Mouse (Mus musculus) heart, postnatal 14 days (tissue): Measurements from ENCODE around the gene Yipf4. TPM values are rescaled to one million over a fixed set of nuclear protein-coding genes. Genes with fewer than 3 reads are reported as not detected.
A peak's percentile ranks its signal among the peaks of the same experiment; 100 is the strongest.

Experiments
- DNase-seq, 2 experiments: peaks; one replicate each; pipeline ENCODE4 v3.0.0; 2021 to 2022
- intact Hi-C: fragments of 180-260 bp; cut with DNase I; formaldehyde crosslinking; loops from one replicate; pipeline ENCODE4 v1.15.1; 2025
- total RNA-seq, 2 experiments: library from RNA; stranded (reverse); gene quantifications; 2 replicates each; pipeline ENCODE4 v1.2.3; 2021

The Yipf4 gene
- total RNA-seq, 2 experiments from 2014 or later = 70.1 to 76.6 TPM

GRCm38 (mm10) chr17:74512308-74512707 lies 23.0 kb downstream of the Yipf4 start:
- intact Hi-C loops = no loop called here
- DNase-seq = no peak

- no peak for DNase-seq
- intact Hi-C loops = no loop called here
Observed at GRCm38 (mm10) chr17:74522797-74523723, 33.8 kb downstream of the Yipf4 start.

GRCm38 (mm10) chr17:74526117-74526516 lies 36.8 kb downstream of the Yipf4 start:
- DNase-seq = no peak
- intact Hi-C loops = loop anchor here (5.0 kb wide), 1 partner anchor 189 kb away; the partner anchor contains the start of gene Spast

GRCm38 (mm10) chr17:74526806-74527653 lies 37.7 kb downstream of the Yipf4 start:
- DNase-seq = no peak

GRCm38 (mm10) chr17:74527729-74528607 lies 38.7 kb downstream of the Yipf4 start, which contains the start of gene Birc6:
TSS of gene Birc6 (plus strand) at chr17:74528295.
- DNase-seq = peak; percentile 100
- intact Hi-C loops = loop anchor here (2.0 to 5.0 kb wide), 2 partner anchors 39 to 191 kb away; partner anchors contain the start of genes Spast and Yipf4

More at GRCm38 (mm10) chr17:74526806-74527653, 37.7 kb downstream of the Yipf4 start:
- intact Hi-C loops = loop anchor here (5.0 kb wide), 1 partner anchor 190 kb away; the partner anchor contains the start of gene Spast

- intact Hi-C loops = loop anchor here (2.0 to 5.0 kb wide), 2 partner anchors 40 to 192 kb away; partner anchors contain the start of genes Spast and Yipf4
- DNase-seq = peak in 1 of 2 experiments; percentile 30
Observed at GRCm38 (mm10) chr17:74528648-74529532, 39.6 kb downstream of the Yipf4 start.

- DNase-seq = no peak
- intact Hi-C loops = loop anchor here (2.0 to 5.0 kb wide), 2 partner anchors 41 to 192 kb away; partner anchors contain the start of genes Spast and Yipf4
Observed at GRCm38 (mm10) chr17:74529533-74529824, 40.2 kb downstream of the Yipf4 start.

- intact Hi-C loops = no loop called here
Observed at GRCm38 (mm10) chr17:74534971-74535370, 45.7 kb downstream of the Yipf4 start.

GRCm38 (mm10) chr17:74537526-74537925 lies 48.2 kb downstream of the Yipf4 start:
- DNase-seq = no peak
- intact Hi-C loops = no loop called here

More at GRCm38 (mm10) chr17:74534971-74535370, 45.7 kb downstream of the Yipf4 start:
- no peak for DNase-seq

- intact Hi-C loops = no loop called here
- no peak for DNase-seq
Observed at GRCm38 (mm10) chr17:74543615-74544014, 54.3 kb downstream of the Yipf4 start.

Other genes with a start within 250 kb of the Yipf4 start
- gene Memo1, start 194.0 kb upstream of the Yipf4 start, total RNA-seq = 10 to 100 TPM; 62.6 to 68.7 TPM
- 10 to 100 TPM; 50.1 to 51.6 TPM for gene Dpy30, start 165.5 kb upstream of the Yipf4 start, total RNA-seq
- 10 to 100 TPM; 29.3 to 33.2 TPM for gene Spast, start 150.5 kb upstream of the Yipf4 start, total RNA-seq
- 10 to 100 TPM; 11.2 to 11.7 TPM for gene Slc30a6, start 93.9 kb upstream of the Yipf4 start, total RNA-seq
- under 1 TPM; 0.36 to 0.59 TPM for gene Nlrc4, start 30.4 kb upstream of the Yipf4 start, total RNA-seq
- 100 to 1,000 TPM in 1 of 2 experiments, 10 to 100 TPM in 1; 94.9 to 103 TPM for gene Birc6, start 38.8 kb downstream of the Yipf4 start, total RNA-seq
- 10 to 100 TPM; 18.3 to 21.2 TPM for gene Ttc27, start 228.2 kb downstream of the Yipf4 start, total RNA-seq